In genomic region chr11:98929503-98929902, GRCm38 (mm10) we compare ENCODE assay signal across 9 mouse cellular contexts. TPM values are rescaled to one million over a fixed set of nuclear protein-coding genes. Genes with fewer than 3 reads are reported as not detected.
A peak's percentile ranks its signal among the peaks of the same experiment; 100 is the strongest.
DNase-seq lines count a peak whose midpoint lies in the region; ATAC-seq and TF ChIP-seq lines count a peak whose summit lies in the region.
"Had no signal": no experiment of that assay in that cellular context is flagged by ENCODE, and none has a peak within 500 bp of the region (broad histone marks: within the 10 kb centered on the region; RNA-seq: fewer than 3 reads in every experiment).

No protein-coding gene starts in this region.

- DNase-seq in adrenal gland, postnatal 10 days, result peak; percentile 51
- no peak for DNase-seq in adrenal gland, adult 8-10 months
- peak; percentile 88 for DNase-seq in retina, embryonic 14.5 days (ENCODE audit: low spot score)
- DNase-seq in testis, postnatal 10 days (ENCODE audit: low spot score), result no peak

- peak overlapping the region; percentile 22 for H3ac ChIP-seq in C2C12 (ENCODE audit: control insufficient read depth, insufficient read length, low read depth)

- no peaks in the 10 kb centered on the region for H3K79me3 ChIP-seq in C2C12 (ENCODE audit: low read depth)

- peak overlapping the region; percentile 82 for H3K4me2 ChIP-seq in embryonic facial prominence, embryonic 15.5 days (replicated peaks)
- peak overlapping the region; percentile 69 for H3K4me2 ChIP-seq in kidney, embryonic 16.5 days (replicated peaks; ENCODE audit: low read depth, low read length)

- H3K4me3 ChIP-seq in C2C12 (ENCODE audit: insufficient read depth, poor library complexity, severe bottlenecking), result no peak overlapping the region
- peak overlapping the region; percentile 23 for H3K4me3 ChIP-seq in embryonic facial prominence, embryonic 15.5 days (replicated peaks)
- peak overlapping the region; percentile 0; the same call in 1 of the 2 replicates for H3K4me3 ChIP-seq in kidney, embryonic 16.5 days (ENCODE audit: low read length)
- H3K4me3 ChIP-seq: megakaryocyte, embryonic 14.5 days had no signal

- no peak for ATAC-seq in embryonic facial prominence, embryonic 15.5 days (ENCODE audit: insufficient number of reproducible peaks, low FRiP score, low TSS enrichment, low read depth)
- ATAC-seq in kidney, embryonic 16.5 days (ENCODE audit: low FRiP score, low TSS enrichment), result no peak
- no peak for ATAC-seq in granulocyte monocyte progenitor cell, adult 5-6 weeks (replicated peaks; ENCODE audit: poor library complexity, severe bottlenecking)

- peak overlapping the region; percentile 94 for H3K27ac ChIP-seq in embryonic facial prominence, embryonic 15.5 days (replicated peaks)
- peak overlapping the region; percentile 50 for H3K27ac ChIP-seq in kidney, embryonic 16.5 days (ENCODE audit: low read length)

- no peak for TF ChIP-seq CTCF in C2C12 (IDR thresholded peaks at IDR 0.05; ENCODE audit: control insufficient read depth, insufficient read depth, insufficient read length)

- no peaks in the 10 kb centered on the region for H3K27me3 ChIP-seq in C2C12 (ENCODE audit: control insufficient read depth, insufficient read depth, insufficient read length)
- no peaks in the 10 kb centered on the region for H3K27me3 ChIP-seq in embryonic facial prominence, embryonic 15.5 days
- H3K27me3 ChIP-seq in kidney, embryonic 16.5 days (ENCODE audit: insufficient read depth, low read length), result no peaks in the 10 kb centered on the region

- WGBS in embryonic facial prominence, embryonic 15.5 days, result 24% methylated on average over 9 of the region's 9 CpGs
- 9% methylated on average over 9 of the region's 9 CpGs for WGBS in kidney, embryonic 16.5 days

- H3K9me3 ChIP-seq in embryonic facial prominence, embryonic 15.5 days (replicated peaks), result no peaks in the 10 kb centered on the region
- no peaks in the 10 kb centered on the region for H3K9me3 ChIP-seq in kidney, embryonic 16.5 days (ENCODE audit: low read length)

- H3K4me1 ChIP-seq in embryonic facial prominence, embryonic 15.5 days, result peaks cover 99% of the 10 kb centered on the region
- H3K4me1 ChIP-seq in kidney, embryonic 16.5 days (ENCODE audit: insufficient read depth, low read length), result peaks cover 86% of the 10 kb centered on the region

- H3K36me3 ChIP-seq in C2C12 (ENCODE audit: control insufficient read depth, insufficient read depth), result peaks cover under 1% of the 10 kb centered on the region
- H3K36me3 ChIP-seq in embryonic facial prominence, embryonic 15.5 days, result no peaks in the 10 kb centered on the region; the same call in 1 of the 2 replicates
- H3K36me3 ChIP-seq in kidney, embryonic 16.5 days (ENCODE audit: insufficient read depth, low read length), result no peaks in the 10 kb centered on the region

- peaks cover 7% of the 10 kb centered on the region for H3K79me2 ChIP-seq in C2C12 (ENCODE audit: control insufficient read depth, insufficient read depth)

- peak overlapping the region; percentile 16; the same call in 1 of the 2 replicates for H3K9ac ChIP-seq in embryonic facial prominence, embryonic 15.5 days
- peak overlapping the region; percentile 48 for H3K9ac ChIP-seq in kidney, embryonic 16.5 days (replicated peaks; ENCODE audit: low read length)

TF ChIP-seq in C2C12, 6 proteins besides CTCF, POLR2A, EP300 and RAD21:
- TF ChIP-seq FOSL1 (IDR thresholded peaks at IDR 0.05; ENCODE audit: insufficient read depth, low read length, poor library complexity, severe bottlenecking) (no peak), MAX (IDR thresholded peaks at IDR 0.05) (no peak), CEBPB (IDR thresholded peaks at IDR 0.05; ENCODE audit: low read depth) (no peak), MYOD1 (IDR thresholded peaks at IDR 0.05; ENCODE audit: control insufficient read depth, insufficient read length, low read depth) (no peak), USF1 (IDR thresholded peaks at IDR 0.05; ENCODE audit: low read depth) (no peak), MYOG (IDR thresholded peaks at IDR 0.05; ENCODE audit: control insufficient read depth, extremely low read depth, insufficient read length) (no peak)
TF ChIP-seq in C2C12: peak in this region for 0.

RNA-seq across cellular contexts. Expression of gene Rara, which starts 1.9 kb away (rescaled TPM):
- total RNA-seq in adrenal gland, postnatal 10 days (2021), result 10 to 100 TPM; 26.2 to 34.7 TPM
- total RNA-seq in adrenal gland, adult 8-10 months (2022), result 10 to 100 TPM; 21.3 to 36.8 (median 30.8) TPM
- 31.9 TPM for polyA plus RNA-seq in C2C12 (2012; fragmentation: generic; extraction: Trizol)
- 50.0 and 53.5 TPM in 2 replicates for polyA plus RNA-seq in embryonic facial prominence, embryonic 15.5 days (2015; fragmentation: Nextera tagmentation; extraction: Ambion mirVana)
- 31.4 and 32.5 TPM in 2 replicates for polyA plus RNA-seq in kidney, embryonic 16.5 days (2015; fragmentation: Nextera tagmentation; extraction: Ambion mirVana)
- 3.8 and 8.8 TPM in 2 replicates for total RNA-seq in granulocyte monocyte progenitor cell, adult 5-6 weeks (2014; fragmentation: Nextera tagmentation)
- total RNA-seq in granulocyte monocyte progenitor cell, adult 5-6 weeks (2017), result 1.9 and 3.1 TPM in 2 replicates

RNA-seq across cellular contexts. Expression of gene Cdc6, which starts 21.9 kb away (rescaled TPM):
- total RNA-seq in adrenal gland, postnatal 10 days (2021), result 1 to 10 TPM; 3.8 to 6.5 TPM
- under 1 TPM; 0.20 to 0.95 (median 0.72) TPM for total RNA-seq in adrenal gland, adult 8-10 months (2022)
- polyA plus RNA-seq in C2C12 (2012; fragmentation: generic; extraction: Trizol), result 24.1 TPM
- polyA plus RNA-seq in embryonic facial prominence, embryonic 15.5 days (2015; fragmentation: Nextera tagmentation; extraction: Ambion mirVana), result 22.6 and 22.7 TPM in 2 replicates
- polyA plus RNA-seq in kidney, embryonic 16.5 days (2015; fragmentation: Nextera tagmentation; extraction: Ambion mirVana), result 36.2 and 38.6 TPM in 2 replicates
- 47.8 and 58.8 TPM in 2 replicates for total RNA-seq in granulocyte monocyte progenitor cell, adult 5-6 weeks (2014; fragmentation: Nextera tagmentation)
- total RNA-seq in granulocyte monocyte progenitor cell, adult 5-6 weeks (2017), result 30.3 and 43.5 TPM in 2 replicates

RNA-seq across cellular contexts. Expression of gene Gjd3, which starts 53.3 kb away (rescaled TPM):
- total RNA-seq in adrenal gland, postnatal 10 days (2021), result under 1 TPM; 0.45 to 0.73 TPM
- not detected for total RNA-seq in adrenal gland, adult 8-10 months (2022)
- not detected for polyA plus RNA-seq in C2C12 (2012; fragmentation: generic; extraction: Trizol)
- 0.96 and 1.1 TPM in 2 replicates for polyA plus RNA-seq in embryonic facial prominence, embryonic 15.5 days (2015; fragmentation: Nextera tagmentation; extraction: Ambion mirVana)
- polyA plus RNA-seq in kidney, embryonic 16.5 days (2015; fragmentation: Nextera tagmentation; extraction: Ambion mirVana), result 0.59 TPM in 1 of 2 replicates, not detected in the other
- not detected in 2 replicates for total RNA-seq in granulocyte monocyte progenitor cell, adult 5-6 weeks (2014; fragmentation: Nextera tagmentation)
- 1.8 TPM in 1 of 2 replicates, not detected in the other for total RNA-seq in granulocyte monocyte progenitor cell, adult 5-6 weeks (2017)

Comparison
In these comparisons a context has a peak if more than half of its experiments do, and no peak if none do; other contexts are left out.
1. DNase-seq: peak in adrenal gland, postnatal 10 days (single experiment) and retina, embryonic 14.5 days (single experiment); none in adrenal gland, adult 8-10 months (single experiment) and testis, postnatal 10 days (single experiment).
2. RNA of gene Cdc6, which starts 21.9 kb away (total RNA-seq): 30.3 to 58.8 TPM in granulocyte monocyte progenitor cell, adult 5-6 weeks; 3.8 to 6.5 TPM in adrenal gland, postnatal 10 days and 0.20 to 0.95 TPM in adrenal gland, adult 8-10 months; every median in the first group is over 4 times any median in the second.